In the genomic region with DNA sequence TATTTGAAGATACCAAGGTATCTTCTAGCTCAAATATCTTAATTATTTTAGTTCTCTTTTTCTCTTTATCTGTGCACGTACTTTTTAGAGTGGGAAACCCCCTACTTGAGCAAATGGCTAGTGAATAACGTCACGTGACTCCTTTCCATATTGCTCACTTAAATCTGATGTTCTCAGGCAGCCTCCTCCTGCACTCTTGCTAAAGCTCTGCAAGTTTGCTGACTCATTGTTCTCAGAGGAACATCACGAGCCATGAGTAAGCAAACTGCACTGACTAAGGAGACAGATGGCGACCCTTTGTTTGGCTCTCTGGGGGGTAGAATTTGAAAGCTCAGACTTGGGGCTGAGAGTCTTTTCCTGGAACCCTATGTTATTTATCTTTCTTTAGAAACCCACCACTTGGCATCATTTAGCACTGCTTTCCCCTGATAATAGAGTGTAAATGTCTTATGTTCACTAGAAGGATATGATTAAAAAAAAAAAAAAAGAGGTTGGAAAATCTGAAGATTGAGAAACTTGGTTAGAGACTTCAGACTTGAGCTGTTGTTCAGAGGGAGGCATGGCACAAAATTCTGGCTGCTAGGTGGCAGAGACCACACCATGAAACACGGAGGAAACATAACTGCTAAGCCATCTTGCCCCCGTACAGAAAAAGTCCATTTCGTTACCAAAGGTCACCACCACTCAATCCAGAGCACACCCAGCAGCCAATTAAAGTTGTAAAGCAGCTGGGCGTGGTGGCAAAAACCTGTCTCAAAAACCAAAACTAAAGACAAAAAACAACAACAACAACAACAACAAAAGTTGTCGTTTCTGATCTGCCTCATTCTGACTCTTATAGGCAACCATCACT, we compare ENCODE assay signal across 12 mouse cellular contexts. TPM values are rescaled to one million over a fixed set of nuclear protein-coding genes. Genes with fewer than 3 reads are reported as not detected.
A peak's percentile ranks its signal among the peaks of the same experiment; 100 is the strongest.
DNase-seq lines count a peak whose midpoint lies in the region; ATAC-seq and TF ChIP-seq lines count a peak whose summit lies in the region.
"Had no signal": no experiment of that assay in that cellular context is flagged by ENCODE, and none has a peak within 500 bp of the region (broad histone marks: within the 10 kb centered on the region; RNA-seq: fewer than 3 reads in every experiment).

No protein-coding gene starts in this region.

- H3K4me1 ChIP-seq in forebrain, embryonic 14.5 days (ENCODE audit: control insufficient read depth, insufficient read depth, low read length) = no peaks in the 10 kb centered on the region
- H3K4me1 ChIP-seq in forebrain, embryonic 15.5 days = no peaks in the 10 kb centered on the region
- peaks cover 28% of the 10 kb centered on the region for H3K4me1 ChIP-seq in bone marrow macrophage, adult 2 months (ENCODE audit: control insufficient read depth, insufficient read depth, low read length)
- H3K4me1 ChIP-seq in thymus, adult 2 months (replicated peaks; ENCODE audit: control insufficient read depth, insufficient read depth, low read length) = no peaks in the 10 kb centered on the region
- no peaks in the 10 kb centered on the region for H3K4me1 ChIP-seq in liver, embryonic 12.5 days
- H3K4me1 ChIP-seq: midbrain, embryonic 10.5 days had no signal

- WGBS in forebrain, embryonic 14.5 days = 63% methylated on average over 10 of the region's 10 CpGs
- 60% methylated on average over 10 of the region's 10 CpGs for WGBS in forebrain, embryonic 15.5 days
- WGBS in thymus, adult 2 months = 41% methylated on average over 10 of the region's 10 CpGs
- 38% methylated on average over 10 of the region's 10 CpGs for WGBS in liver, embryonic 12.5 days (ENCODE audit: insufficient replicate concordance)

- ATAC-seq in forebrain, embryonic 14.5 days = no peak
- ATAC-seq in forebrain, embryonic 15.5 days (replicated peaks) = no peak
- no peak for ATAC-seq in liver, embryonic 12.5 days

- H3K79me3 ChIP-seq in C2C12 (ENCODE audit: low read depth) = no peaks in the 10 kb centered on the region

- H3K4me2 ChIP-seq in forebrain, embryonic 14.5 days (ENCODE audit: low read length) = no peak overlapping the region
- no peak overlapping the region for H3K4me2 ChIP-seq in forebrain, embryonic 15.5 days (replicated peaks)
- no peak overlapping the region for H3K4me2 ChIP-seq in liver, embryonic 12.5 days

- no peak overlapping the region for H3ac ChIP-seq in C2C12 (ENCODE audit: control insufficient read depth, insufficient read length, low read depth)

- TF ChIP-seq POLR2A in bone marrow macrophage, adult 2 months (IDR thresholded peaks at IDR 0.05; ENCODE audit: borderline replicate concordance, low read depth, low read length) = no peak
- no peak for TF ChIP-seq POLR2A in thymus, adult 2 months (IDR thresholded peaks at IDR 0.05; ENCODE audit: control insufficient read depth, extremely low read depth, insufficient read depth, low read length, poor library complexity)

- DNase-seq in forebrain, embryonic 14.5 days (ENCODE audit: low spot score) = peak; percentile 31
- DNase-seq in left cerebral cortex, adult 9 months (ENCODE audit: low spot score in 2 of 2) = peak; percentile 25 to 62
- no peak for DNase-seq in gastrocnemius, postnatal 10 days
- DNase-seq in thymus, adult 2 months = no peak
- DNase-seq: heart, adult 18-20 months had no signal

- no peak overlapping the region for H3K27ac ChIP-seq in forebrain, embryonic 14.5 days (ENCODE audit: low read depth, low read length)
- H3K27ac ChIP-seq in forebrain, embryonic 15.5 days (replicated peaks) = no peak overlapping the region
- H3K27ac ChIP-seq in bone marrow macrophage, adult 2 months (ENCODE audit: insufficient read depth, low read depth, low read length) = peak overlapping the region; percentile 19; the same call in 1 of the 2 replicates
- no peak overlapping the region for H3K27ac ChIP-seq in thymus, adult 2 months (ENCODE audit: control insufficient read depth, insufficient read depth, low read length)
- H3K27ac ChIP-seq in liver, embryonic 12.5 days = no peak overlapping the region
- H3K27ac ChIP-seq: midbrain, embryonic 10.5 days had no signal

- H3K79me2 ChIP-seq in C2C12 (ENCODE audit: control insufficient read depth, insufficient read depth) = no peaks in the 10 kb centered on the region

- no peak overlapping the region for H3K9ac ChIP-seq in forebrain, embryonic 14.5 days (ENCODE audit: low read length)
- no peak overlapping the region for H3K9ac ChIP-seq in forebrain, embryonic 15.5 days (replicated peaks)
- H3K9ac ChIP-seq in liver, embryonic 12.5 days = no peak overlapping the region

- no peak for TF ChIP-seq CTCF in C2C12 (IDR thresholded peaks at IDR 0.05; ENCODE audit: control insufficient read depth, insufficient read depth, insufficient read length)
- no peak for TF ChIP-seq CTCF in bone marrow macrophage, adult 2 months (IDR thresholded peaks at IDR 0.05; ENCODE audit: low read depth, low read length)
- no peak for TF ChIP-seq CTCF in thymus, adult 2 months (IDR thresholded peaks at IDR 0.05; ENCODE audit: borderline replicate concordance, control insufficient read depth, extremely low read depth, insufficient read depth, low read length, poor library complexity)

- no peak overlapping the region for H3K4me3 ChIP-seq in forebrain, embryonic 14.5 days (ENCODE audit: low read depth, low read length)
- no peak overlapping the region for H3K4me3 ChIP-seq in forebrain, embryonic 15.5 days
- H3K4me3 ChIP-seq in C2C12 (ENCODE audit: insufficient read depth, poor library complexity, severe bottlenecking) = no peak overlapping the region
- no peak overlapping the region for H3K4me3 ChIP-seq in bone marrow macrophage, adult 2 months (ENCODE audit: insufficient read depth, low read length)
- no peak overlapping the region for H3K4me3 ChIP-seq in thymus, adult 2 months (ENCODE audit: control insufficient read depth, insufficient read depth, low read length)
- no peak overlapping the region for H3K4me3 ChIP-seq in liver, embryonic 12.5 days
- H3K4me3 ChIP-seq: midbrain, embryonic 10.5 days had no signal

- no peaks in the 10 kb centered on the region for H3K9me3 ChIP-seq in forebrain, embryonic 14.5 days (replicated peaks; ENCODE audit: control insufficient read depth, low read length)
- H3K9me3 ChIP-seq in forebrain, embryonic 15.5 days = no peaks in the 10 kb centered on the region
- 0 out of 2 replicates have a peak, but pooled peaks cover 5% of the 10 kb centered on the region for H3K9me3 ChIP-seq in liver, embryonic 12.5 days (replicated peaks)
- H3K9me3 ChIP-seq: midbrain, embryonic 10.5 days had no signal

- H3K27me3 ChIP-seq in forebrain, embryonic 14.5 days (replicated peaks; ENCODE audit: control insufficient read depth, insufficient read depth, low read length) = no peaks in the 10 kb centered on the region
- no peaks in the 10 kb centered on the region for H3K27me3 ChIP-seq in forebrain, embryonic 15.5 days
- no peaks in the 10 kb centered on the region for H3K27me3 ChIP-seq in C2C12 (ENCODE audit: control insufficient read depth, insufficient read depth, insufficient read length)
- H3K27me3 ChIP-seq in thymus, adult 2 months (ENCODE audit: control insufficient read depth, insufficient read depth, low read length) = no peaks in the 10 kb centered on the region
- H3K27me3 ChIP-seq in liver, embryonic 12.5 days (replicated peaks) = no peaks in the 10 kb centered on the region

- no peaks in the 10 kb centered on the region for H3K36me3 ChIP-seq in forebrain, embryonic 14.5 days (ENCODE audit: control insufficient read depth, insufficient read depth, low read length)
- H3K36me3 ChIP-seq in forebrain, embryonic 15.5 days = no peaks in the 10 kb centered on the region
- no peaks in the 10 kb centered on the region for H3K36me3 ChIP-seq in C2C12 (ENCODE audit: control insufficient read depth, insufficient read depth)
- H3K36me3 ChIP-seq in thymus, adult 2 months (ENCODE audit: control insufficient read depth, insufficient read depth, low read length) = no peaks in the 10 kb centered on the region
- no peaks in the 10 kb centered on the region for H3K36me3 ChIP-seq in liver, embryonic 12.5 days
- H3K36me3 ChIP-seq: midbrain, embryonic 10.5 days had no signal

TF ChIP-seq in C2C12, 6 proteins besides CTCF, POLR2A, EP300 and RAD21:
- peak; percentile 85 for TF ChIP-seq USF1 (IDR thresholded peaks at IDR 0.05; ENCODE audit: low read depth)
- no peak for TF ChIP-seq MAX (IDR thresholded peaks at IDR 0.05)

RNA-seq across cellular contexts. Expression of gene Arl1, which starts 21.8 kb away (rescaled TPM):
- 155 and 177 TPM in 2 replicates for polyA plus RNA-seq in forebrain, embryonic 14.5 days (2014; fragmentation: Nextera tagmentation; extraction: Ambion mirVana)
- polyA plus RNA-seq in forebrain, embryonic 15.5 days (2015; fragmentation: Nextera tagmentation; extraction: Ambion mirVana) = 146 and 150 TPM in 2 replicates
- polyA plus RNA-seq in C2C12 (2012; fragmentation: generic; extraction: Trizol) = 55.0 TPM
- 82.5 and 82.9 TPM in 2 replicates for polyA plus RNA-seq in bone marrow macrophage, adult 2 months (2012; ENCODE audit: insufficient read depth, insufficient read length, missing spikeins)
- 10 to 100 TPM; 88.4 to 93.2 TPM for total RNA-seq in gastrocnemius, postnatal 10 days (2021)
- polyA plus RNA-seq in thymus, adult 2 months (2012; rRNA removed) = 12.9 and 18.5 TPM in 2 replicates
- 75.3 and 77.7 TPM in 2 replicates for polyA plus RNA-seq in liver, embryonic 12.5 days (2016; fragmentation: Nextera tagmentation; extraction: Ambion mirVana)

RNA-seq across cellular contexts. Expression of gene Spic, which starts 24.1 kb away (rescaled TPM):
- 0.16 and 0.25 TPM in 2 replicates for polyA plus RNA-seq in forebrain, embryonic 14.5 days (2014; fragmentation: Nextera tagmentation; extraction: Ambion mirVana)
- 0.10 TPM in 1 of 2 replicates, not detected in the other for polyA plus RNA-seq in forebrain, embryonic 15.5 days (2015; fragmentation: Nextera tagmentation; extraction: Ambion mirVana)
- polyA plus RNA-seq in C2C12 (2012; fragmentation: generic; extraction: Trizol) = not detected
- polyA plus RNA-seq in bone marrow macrophage, adult 2 months (2012; ENCODE audit: insufficient read depth, insufficient read length, missing spikeins) = 8.6 and 11.7 TPM in 2 replicates
- under 1 TPM in 1 of 2 experiments, not detected in 1; 0.27 TPM for total RNA-seq in gastrocnemius, postnatal 10 days (2021)
- 2.4 and 2.7 TPM in 2 replicates for polyA plus RNA-seq in thymus, adult 2 months (2012; rRNA removed)
- 3.5 and 5.8 TPM in 2 replicates for polyA plus RNA-seq in liver, embryonic 12.5 days (2016; fragmentation: Nextera tagmentation; extraction: Ambion mirVana)
- total RNA-seq: layer of hippocampus, postnatal 10 days had no signal
- polyA plus RNA-seq: embryonic facial prominence, embryonic 11.5 days; midbrain, embryonic 10.5 days had no signal

Comparison
In these comparisons a context has a peak if more than half of its experiments do, and no peak if none do; other contexts are left out.
1. DNase-seq: peak in forebrain, embryonic 14.5 days (single experiment) and left cerebral cortex, adult 9 months (2 of 2); none in gastrocnemius, postnatal 10 days (single experiment) and thymus, adult 2 months (single experiment).